Mouse (Mus musculus) gastrocnemius, postnatal 25 days (tissue): ENCODE measurements around the gene Tmtc2. TPM values are rescaled to one million over a fixed set of nuclear protein-coding genes. Genes with fewer than 3 reads are reported as not detected.

Experiments used
- DNase-seq: peaks from one replicate; pipeline ENCODE4 v3.0.0; 2022
- total RNA-seq, 2 experiments: library from RNA; stranded (reverse); gene quantifications; 1 replicate in 1 of 2; 2 replicates in 1 of 2; pipeline ENCODE4 v1.2.3; 2021

Tmtc2 gene
- total RNA-seq, 2 experiments from 2014 or later, result 1.2 to 1.3 TPM

GRCm38 (mm10) chr10:105405856-105406527, 168.3 kb downstream of the Tmtc2 start:
- no peak for DNase-seq

- DNase-seq, result no peak
Measured at GRCm38 (mm10) chr10:105403931-105404330, 170.3 kb downstream of the Tmtc2 start.

GRCm38 (mm10) chr10:105402481-105402779, 171.8 kb downstream of the Tmtc2 start:
- DNase-seq, result no peak

- no peak for DNase-seq
Measured at GRCm38 (mm10) chr10:105401754-105402480, 172.3 kb downstream of the Tmtc2 start.

- no peak for DNase-seq
Measured at GRCm38 (mm10) chr10:105399316-105399715, 174.9 kb downstream of the Tmtc2 start.

- DNase-seq, result no peak
Measured at GRCm38 (mm10) chr10:105384065-105384464, 190.2 kb downstream of the Tmtc2 start.

GRCm38 (mm10) chr10:105381705-105382104, 192.5 kb downstream of the Tmtc2 start:
- DNase-seq, result no peak

GRCm38 (mm10) chr10:105381202-105381601, 193.0 kb downstream of the Tmtc2 start:
- no peak for DNase-seq

- no peak for DNase-seq
Measured at GRCm38 (mm10) chr10:105380584-105380983, 193.7 kb downstream of the Tmtc2 start.

- DNase-seq, result no peak
Measured at GRCm38 (mm10) chr10:105377711-105378110, 196.5 kb downstream of the Tmtc2 start.

GRCm38 (mm10) chr10:105373265-105373664, 201.0 kb downstream of the Tmtc2 start:
- DNase-seq, result no peak

- no peak for DNase-seq
Measured at GRCm38 (mm10) chr10:105368242-105368641, 206.0 kb downstream of the Tmtc2 start.

- no peak for DNase-seq
Measured at GRCm38 (mm10) chr10:105364480-105364879, 209.8 kb downstream of the Tmtc2 start.

GRCm38 (mm10) chr10:105350301-105350700, 223.9 kb downstream of the Tmtc2 start:
- DNase-seq, result no peak

GRCm38 (mm10) chr10:105345920-105346319, 228.3 kb downstream of the Tmtc2 start:
- DNase-seq, result no peak

- DNase-seq, result no peak
Measured at GRCm38 (mm10) chr10:105332856-105333255, 241.4 kb downstream of the Tmtc2 start.

- DNase-seq, result no peak
Measured at GRCm38 (mm10) chr10:105330327-105330726, 243.9 kb downstream of the Tmtc2 start.

GRCm38 (mm10) chr10:105323646-105324192, 250.5 kb downstream of the Tmtc2 start:
- no peak for DNase-seq

- DNase-seq, result no peak
Measured at GRCm38 (mm10) chr10:105319299-105320057, 254.8 kb downstream of the Tmtc2 start.

- DNase-seq, result no peak
Measured at GRCm38 (mm10) chr10:105318869-105319268, 255.4 kb downstream of the Tmtc2 start.

GRCm38 (mm10) chr10:105312986-105313385, 261.3 kb downstream of the Tmtc2 start:
- DNase-seq, result no peak

GRCm38 (mm10) chr10:105297560-105297959, 276.7 kb downstream of the Tmtc2 start:
- no peak for DNase-seq

- DNase-seq, result no peak
Measured at GRCm38 (mm10) chr10:105292961-105293360, 281.3 kb downstream of the Tmtc2 start.
